Mouse (Mus musculus): ENCODE measurements around the gene Cdh23. TPM values are rescaled to one million over a fixed set of nuclear protein-coding genes. Genes with fewer than 3 reads are reported as not detected.

Gene Cdh23
- polyA plus RNA-seq, 1 experiment from 2014 or later, result 0.73 TPM

DNA sequence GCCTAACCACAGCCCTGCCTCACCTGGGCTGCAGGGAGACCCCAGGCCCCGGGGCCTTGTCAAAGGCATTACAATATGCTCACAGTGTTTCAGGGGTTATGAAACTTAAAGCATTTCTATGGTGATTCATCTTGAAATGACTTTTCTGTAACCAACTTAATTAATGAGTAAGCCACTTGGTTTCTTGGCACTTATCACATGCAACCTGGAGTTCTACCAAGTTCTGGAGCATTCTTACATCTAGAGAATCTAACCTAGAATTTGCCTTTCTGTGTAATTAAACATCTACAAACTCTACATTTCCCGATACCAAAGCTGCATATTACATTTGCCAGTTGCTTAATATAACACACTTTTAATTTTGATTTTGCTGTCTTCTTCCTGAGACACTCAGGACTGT, 279.2 kb downstream of the Cdh23 start:
- H3K36me3 ChIP-seq, result no peaks in the 10 kb centered on the region
- no peak overlapping the region for H3K27ac ChIP-seq (replicated peaks)
- H3K4me3 ChIP-seq (replicated peaks), result no peak overlapping the region
- 77% methylated on average over 2 of the region's 2 CpGs for WGBS
- no peaks in the 10 kb centered on the region for H3K27me3 ChIP-seq
- no peaks in the 10 kb centered on the region for H3K4me1 ChIP-seq
- H3K9me3 ChIP-seq (replicated peaks), result no peaks in the 10 kb centered on the region
- no peak for ATAC-seq (ENCODE audit: insufficient number of reproducible peaks, low FRiP score, low TSS enrichment, low read depth)
- H3K9ac ChIP-seq, result no peak overlapping the region
- no peak overlapping the region for H3K4me2 ChIP-seq (replicated peaks)

DNA sequence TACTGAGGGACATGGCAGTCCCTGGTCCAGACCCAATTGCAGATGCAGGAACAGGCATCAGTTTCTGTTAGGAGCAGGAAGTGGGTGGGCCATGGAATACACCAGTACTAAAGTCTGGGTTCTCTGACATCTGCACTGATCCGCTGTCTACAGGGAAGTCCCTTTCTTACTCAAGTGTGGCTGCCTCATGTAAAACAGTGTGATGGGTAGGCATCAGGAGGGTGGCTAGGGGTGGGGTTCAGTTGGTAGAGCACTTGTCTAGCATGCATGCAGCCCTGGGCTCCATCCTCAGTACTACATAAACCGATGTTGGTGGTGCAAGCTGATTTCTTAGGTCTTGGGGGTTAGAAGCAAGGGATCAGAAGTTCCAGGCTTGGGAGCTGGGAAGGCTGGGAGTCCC, 282.5 kb downstream of the Cdh23 start:
- H3K4me2 ChIP-seq (replicated peaks), result no peak overlapping the region
- H3K4me1 ChIP-seq, result no peaks in the 10 kb centered on the region
- H3K27ac ChIP-seq (replicated peaks), result no peak overlapping the region
- no peak overlapping the region for H3K9ac ChIP-seq
- WGBS, result 79% methylated on average over 2 of the region's 2 CpGs
- no peaks in the 10 kb centered on the region for H3K9me3 ChIP-seq (replicated peaks)
- no peak for ATAC-seq (ENCODE audit: insufficient number of reproducible peaks, low FRiP score, low TSS enrichment, low read depth)
- peaks cover 11% of the 10 kb centered on the region for H3K27me3 ChIP-seq
- H3K36me3 ChIP-seq, result no peaks in the 10 kb centered on the region
- H3K4me3 ChIP-seq (replicated peaks), result no peak overlapping the region

GRCm38 (mm10) chr10:60411794-60412193, 284.5 kb downstream of the Cdh23 start:
- WGBS, result 23% methylated on average over 5 of the region's 5 CpGs
- ATAC-seq (ENCODE audit: insufficient number of reproducible peaks, low FRiP score, low TSS enrichment, low read depth), result no peak

GRCm38 (mm10) chr10:60407831-60408230, 288.5 kb downstream of the Cdh23 start:
- WGBS, result 3% methylated on average over 5 of the region's 5 CpGs
- Histone ChIP-seq H3K27me3 (peaks cover 13% of the 10 kb centered on the region), H3K4me2 (replicated peaks) (no peak overlapping the region), H3K4me1 (0 out of 2 replicates have a peak, but pooled peaks cover 4% of the 10 kb centered on the region), H3K9ac (no peak overlapping the region), H3K27ac (replicated peaks) (no peak overlapping the region), H3K4me3 (replicated peaks) (no peak overlapping the region), H3K9me3 (replicated peaks) (no peaks in the 10 kb centered on the region), H3K36me3 (no peaks in the 10 kb centered on the region)
- ATAC-seq (ENCODE audit: insufficient number of reproducible peaks, low FRiP score, low TSS enrichment, low read depth), result no peak

More at GRCm38 (mm10) chr10:60411794-60412193, 284.5 kb downstream of the Cdh23 start:
- Histone ChIP-seq H3K27me3 (peaks cover 11% of the 10 kb centered on the region), H3K27ac (replicated peaks) (no peak overlapping the region), H3K4me2 (replicated peaks) (no peak overlapping the region), H3K36me3 (no peaks in the 10 kb centered on the region), H3K4me1 (no peaks in the 10 kb centered on the region), H3K9me3 (replicated peaks) (no peaks in the 10 kb centered on the region), H3K9ac (no peak overlapping the region), H3K4me3 (replicated peaks) (no peak overlapping the region)

DNA sequence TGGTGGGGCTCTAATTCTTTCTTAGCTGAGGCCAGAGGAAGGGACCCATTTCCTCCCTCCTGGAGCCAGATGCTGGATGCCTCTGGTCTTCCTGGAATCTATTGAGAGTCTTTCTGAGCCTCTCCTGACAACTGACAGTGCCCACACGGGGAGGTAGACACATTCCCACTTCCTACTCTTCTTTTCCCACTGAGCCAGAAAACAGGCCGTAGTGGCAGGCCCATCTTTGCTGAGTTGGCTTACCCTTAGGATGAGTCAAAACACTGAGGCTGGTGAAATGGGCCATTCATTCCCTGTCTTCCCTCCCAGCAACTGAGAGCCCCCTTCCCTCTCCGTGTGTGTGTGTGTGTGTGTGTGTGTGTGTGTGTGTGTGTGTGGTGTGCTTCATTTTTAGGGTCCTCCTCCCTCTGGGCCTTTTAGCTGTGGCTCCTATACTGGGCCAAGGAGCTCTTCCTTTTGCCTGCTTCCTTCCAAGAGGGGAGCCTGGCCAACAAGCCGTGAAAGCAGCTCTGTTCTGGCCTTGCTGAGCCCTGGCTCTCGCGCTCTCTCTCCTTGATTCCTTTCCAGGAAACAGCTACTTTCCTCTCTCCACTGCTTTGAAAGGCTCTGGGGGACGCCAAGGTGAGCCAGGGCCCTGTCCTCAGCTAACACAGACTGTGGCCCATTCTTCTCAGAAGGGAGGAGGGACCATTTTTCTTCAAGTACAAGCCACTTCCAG, 290.7 kb downstream of the Cdh23 start:
- no peak overlapping the region for H3K9ac ChIP-seq
- no peaks in the 10 kb centered on the region for H3K36me3 ChIP-seq
- no peak overlapping the region for H3K27ac ChIP-seq (replicated peaks)
- H3K4me1 ChIP-seq, result 0 out of 2 replicates have a peak, but pooled peaks cover 6% of the 10 kb centered on the region
- no peak overlapping the region for H3K4me2 ChIP-seq (replicated peaks)
- no peaks in the 10 kb centered on the region for H3K9me3 ChIP-seq (replicated peaks)
- no peak for ATAC-seq (ENCODE audit: insufficient number of reproducible peaks, low FRiP score, low TSS enrichment, low read depth)
- 38% methylated on average over 6 of the region's 7 CpGs for WGBS
- H3K4me3 ChIP-seq (replicated peaks), result no peak overlapping the region
- H3K27me3 ChIP-seq, result peaks cover 9% of the 10 kb centered on the region; the same call in 1 of the 2 replicates

GRCm38 (mm10) chr10:60400507-60401295, 295.6 kb downstream of the Cdh23 start:
- Histone ChIP-seq H3K9me3 (replicated peaks) (no peaks in the 10 kb centered on the region), H3K36me3 (no peaks in the 10 kb centered on the region), H3K4me3 (replicated peaks) (no peak overlapping the region), H3K27me3 (peaks cover 3% of the 10 kb centered on the region; the same call in 1 of the 2 replicates), H3K4me2 (replicated peaks) (no peak overlapping the region), H3K27ac (replicated peaks) (no peak overlapping the region), H3K9ac (no peak overlapping the region), H3K4me1 (0 out of 2 replicates have a peak, but pooled peaks cover 4% of the 10 kb centered on the region)
- 71% methylated on average over 11 of the region's 11 CpGs for WGBS
- no peak for ATAC-seq (ENCODE audit: insufficient number of reproducible peaks, low FRiP score, low TSS enrichment, low read depth)

DNA sequence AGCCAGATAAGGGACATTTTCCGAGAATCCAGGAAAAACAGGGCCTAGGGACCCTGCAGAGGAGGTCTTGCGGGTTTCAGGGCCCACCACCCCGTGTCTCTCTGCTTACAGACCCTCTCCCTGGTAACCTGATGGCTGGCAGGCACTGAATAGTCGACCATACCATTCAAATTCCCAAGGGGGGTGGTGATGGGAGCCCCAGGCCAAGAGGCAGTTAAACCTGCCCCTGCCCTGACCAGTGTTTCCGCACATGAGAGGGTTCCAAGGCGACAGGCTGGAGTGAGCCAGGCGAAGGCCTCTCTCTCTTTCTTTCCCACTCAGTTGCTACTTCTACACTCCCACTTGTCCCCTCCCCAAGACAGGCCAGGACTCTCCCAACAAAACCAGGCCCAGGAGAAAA, 296.8 kb downstream of the Cdh23 start, which contains the start of gene Gm17455:
Gm17455 (plus strand) TSS at position 278 of the 400 bp plus-strand sequence.
- H3K9ac ChIP-seq, result no peak within 1 kb of the TSS
- no peak within 1 kb of the TSS for H3K4me2 ChIP-seq (replicated peaks)
- no peak for ATAC-seq (ENCODE audit: insufficient number of reproducible peaks, low FRiP score, low TSS enrichment, low read depth)
- 0 out of 2 replicates have a peak, but pooled peaks cover 4% of the 10 kb centered on the region for H3K4me1 ChIP-seq
- WGBS, result 57% methylated on average over 7 of the region's 7 CpGs
- no peaks in the 10 kb centered on the region for H3K9me3 ChIP-seq (replicated peaks)
- peaks cover 3% of the 10 kb centered on the region; the same call in 1 of the 2 replicates for H3K27me3 ChIP-seq
- no peaks in the 10 kb centered on the region for H3K36me3 ChIP-seq
- H3K4me3 ChIP-seq (replicated peaks), result no peak within 1 kb of the TSS
- H3K27ac ChIP-seq (replicated peaks), result no peak within 1 kb of the TSS

- peaks cover 3% of the 10 kb centered on the region; the same call in 1 of the 2 replicates for H3K27me3 ChIP-seq
- 0 out of 2 replicates have a peak, but pooled peaks cover 4% of the 10 kb centered on the region for H3K4me1 ChIP-seq
- ATAC-seq (ENCODE audit: insufficient number of reproducible peaks, low FRiP score, low TSS enrichment, low read depth), result no peak
- no peaks in the 10 kb centered on the region for H3K36me3 ChIP-seq
- H3K4me2 ChIP-seq (replicated peaks), result no peak overlapping the region
- 80% methylated on average over 10 of the region's 10 CpGs for WGBS
- H3K27ac ChIP-seq (replicated peaks), result no peak overlapping the region
- no peaks in the 10 kb centered on the region for H3K9me3 ChIP-seq (replicated peaks)
- no peak overlapping the region for H3K4me3 ChIP-seq (replicated peaks)
- H3K9ac ChIP-seq, result no peak overlapping the region
These were observed 298.1 kb downstream of the Cdh23 start for GRCm38 (mm10) chr10:60398051-60398814.

DNA sequence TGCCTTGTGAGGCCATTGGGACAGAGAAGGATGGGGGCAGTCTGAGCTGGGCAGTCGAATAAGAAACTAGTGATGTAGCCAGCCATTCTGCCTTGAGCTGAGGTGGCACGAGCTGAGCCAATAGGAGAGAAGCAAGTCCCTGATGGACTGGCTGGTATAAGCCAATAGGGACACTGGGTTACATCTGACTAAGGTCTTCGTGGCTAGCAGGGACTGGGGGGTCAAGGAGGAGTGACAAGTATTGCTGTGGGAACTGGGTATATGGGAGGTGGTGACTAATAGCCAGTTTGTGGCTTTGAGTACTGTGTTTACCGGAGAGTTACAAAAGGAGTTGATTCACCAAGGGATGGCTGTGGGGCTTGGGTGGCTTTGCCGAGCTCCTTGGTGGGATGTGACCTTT, 300.7 kb downstream of the Cdh23 start:
- H3K4me3 ChIP-seq (replicated peaks), result no peak overlapping the region
- no peak overlapping the region for H3K4me2 ChIP-seq (replicated peaks)
- no peak overlapping the region for H3K9ac ChIP-seq
- no peak overlapping the region for H3K27ac ChIP-seq (replicated peaks)
- H3K36me3 ChIP-seq, result no peaks in the 10 kb centered on the region
- H3K27me3 ChIP-seq, result no peaks in the 10 kb centered on the region
- no peaks in the 10 kb centered on the region for H3K9me3 ChIP-seq (replicated peaks)
- 66% methylated on average over 5 of the region's 5 CpGs for WGBS
- no peak for ATAC-seq (ENCODE audit: insufficient number of reproducible peaks, low FRiP score, low TSS enrichment, low read depth)
- H3K4me1 ChIP-seq, result 0 out of 2 replicates have a peak, but pooled peaks cover 2% of the 10 kb centered on the region

DNA sequence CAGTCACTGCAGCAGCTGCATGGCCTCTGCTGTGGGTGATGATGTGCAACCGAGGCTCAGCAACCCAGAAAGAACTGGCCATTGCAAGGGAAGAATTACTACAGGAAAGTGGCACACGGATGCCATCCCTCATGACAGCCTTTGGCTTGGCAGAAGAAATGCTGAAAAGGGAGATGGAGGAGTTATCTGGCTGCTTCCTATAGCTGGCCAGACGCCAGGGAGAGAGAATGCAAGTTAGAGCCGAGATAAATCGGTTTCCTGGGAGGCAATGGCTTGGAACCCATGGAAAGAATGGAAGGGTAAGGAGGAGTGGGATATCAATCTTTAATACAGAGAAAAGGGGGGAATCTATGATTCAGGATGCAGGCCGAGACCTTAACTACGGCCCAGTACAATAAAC, 301.4 kb downstream of the Cdh23 start:
- ATAC-seq (ENCODE audit: insufficient number of reproducible peaks, low FRiP score, low TSS enrichment, low read depth), result no peak

GRCm38 (mm10) chr10:60391661-60392060, 304.6 kb downstream of the Cdh23 start:
- Histone ChIP-seq H3K9me3 (replicated peaks) (no peaks in the 10 kb centered on the region), H3K4me2 (replicated peaks) (no peak overlapping the region), H3K4me3 (replicated peaks) (no peak overlapping the region), H3K9ac (no peak overlapping the region), H3K36me3 (no peaks in the 10 kb centered on the region), H3K4me1 (peaks cover 8% of the 10 kb centered on the region; the same call in 1 of the 2 replicates), H3K27ac (replicated peaks) (no peak overlapping the region), H3K27me3 (no peaks in the 10 kb centered on the region)
- ATAC-seq (ENCODE audit: insufficient number of reproducible peaks, low FRiP score, low TSS enrichment, low read depth), result no peak
- whole genome bisulfite sequencing, result 95% methylated on average over 9 of the region's 9 CpGs

More for the DNA sequence above, 301.4 kb downstream of the Cdh23 start:
- H3K27me3 ChIP-seq, result no peaks in the 10 kb centered on the region
- peaks cover 2% of the 10 kb centered on the region; the same call in 1 of the 2 replicates for H3K4me1 ChIP-seq
- H3K27ac ChIP-seq (replicated peaks), result no peak overlapping the region
- H3K36me3 ChIP-seq, result no peaks in the 10 kb centered on the region
- H3K4me3 ChIP-seq (replicated peaks), result no peak overlapping the region
- no peaks in the 10 kb centered on the region for H3K9me3 ChIP-seq (replicated peaks)
- H3K4me2 ChIP-seq (replicated peaks), result no peak overlapping the region
- no peak overlapping the region for H3K9ac ChIP-seq
- 76% methylated on average over 7 of the region's 7 CpGs for WGBS

Data from embryonic facial prominence, embryonic 15.5 days (tissue).